Mouse (Mus musculus) myocyte (in vitro differentiated cells): Measurements from ENCODE around the gene Itpr2. TPM values are rescaled to one million over a fixed set of nuclear protein-coding genes. Genes with fewer than 3 reads are reported as not detected.

Source experiments
- H3K27me3 ChIP-seq: one replicate; pipeline ENCODE4 v1.6.1; 2011; ENCODE audit not compliant: control insufficient read depth, insufficient read depth, insufficient read length
- H3K36me3 ChIP-seq: one replicate; pipeline ENCODE4 v1.6.1; 2011; ENCODE audit not compliant: control insufficient read depth, insufficient read depth
- H3K4me2 ChIP-seq: one replicate; pipeline ENCODE4 v1.6.1; 2011; ENCODE audit warnings: low read depth, control low read depth
- H3K4me3 ChIP-seq: one replicate; pipeline ENCODE4 v1.5.1; 2011; ENCODE audit warnings: mild to moderate bottlenecking, control low read depth, moderate library complexity
- H3K79me2 ChIP-seq: one replicate; pipeline ENCODE4 v1.6.1; 2011; ENCODE audit not compliant: control insufficient read depth, insufficient read depth
- H3ac ChIP-seq: one replicate; pipeline ENCODE4 v1.6.1; 2011; ENCODE audit not compliant: control insufficient read depth, insufficient read length
- CEBPB ChIP-seq: IDR thresholded peaks from 2 replicates; pipeline ENCODE4 v1.6.1; 2011; ENCODE audit warnings: mild to moderate bottlenecking, moderate library complexity; ENCODE audit not compliant: poor library complexity, insufficient read depth, severe bottlenecking
- E2F4 ChIP-seq: IDR thresholded peaks from one replicate; pipeline ENCODE4 v1.6.1; 2011; ENCODE audit warnings: mild to moderate bottlenecking, control low read depth, moderate library complexity; ENCODE audit not compliant: insufficient read depth
- MAX ChIP-seq: IDR thresholded peaks from one replicate; pipeline ENCODE4 v1.6.1; 2011; ENCODE audit warnings: low read depth, mild to moderate bottlenecking, control low read depth
- MYOD1 ChIP-seq, 3 experiments: IDR thresholded peaks; one replicate each; pipeline ENCODE4 v1.6.1; 2011; ENCODE audit warnings: control low read depth in 2 of 3, low read depth in 2 of 3, mild to moderate bottlenecking in 2 of 3, moderate library complexity in 1 of 3; ENCODE audit not compliant: insufficient read length in 2 of 3, control insufficient read depth in 1 of 3
- MYOG ChIP-seq, 3 experiments: IDR thresholded peaks; one replicate each; pipeline ENCODE4 v1.6.1; 2011; ENCODE audit warnings: control low read depth in 2 of 3, low read depth in 2 of 3, mild to moderate bottlenecking in 2 of 3; ENCODE audit not compliant: insufficient read length in 2 of 3, control insufficient read depth in 1 of 3, insufficient read depth in 1 of 3
- POLR2A ChIP-seq: IDR thresholded peaks from one replicate; pipeline ENCODE4 v1.6.1; 2011; ENCODE audit warnings: low read depth, mild to moderate bottlenecking, control low read depth, moderate library complexity; ENCODE audit not compliant: insufficient read length
- POLR2AphosphoS2 ChIP-seq: IDR thresholded peaks from one replicate; pipeline ENCODE4 v1.6.1; 2011; ENCODE audit warnings: low read depth, control low read depth; ENCODE audit not compliant: insufficient read length
- REST ChIP-seq: IDR thresholded peaks from one replicate; pipeline ENCODE4 v1.6.1; 2011; ENCODE audit warnings: mild to moderate bottlenecking, control low read depth, moderate library complexity; ENCODE audit not compliant: insufficient read depth, insufficient read length
- SRF ChIP-seq: IDR thresholded peaks from one replicate; pipeline ENCODE4 v1.6.1; 2011; ENCODE audit warnings: low read depth; ENCODE audit not compliant: control insufficient read depth, insufficient read length
- TCF12 ChIP-seq: IDR thresholded peaks from one replicate; pipeline ENCODE4 v1.6.1; 2011; ENCODE audit warnings: mild to moderate bottlenecking, control low read depth; ENCODE audit not compliant: poor library complexity, insufficient read depth, severe bottlenecking
- TCF3 ChIP-seq: IDR thresholded peaks from one replicate; pipeline ENCODE4 v1.6.1; 2011; ENCODE audit warnings: low read depth, control low read depth; ENCODE audit not compliant: insufficient read length
- USF1 ChIP-seq: IDR thresholded peaks from one replicate; pipeline ENCODE4 v1.6.1; 2011; ENCODE audit warnings: low read depth, mild to moderate bottlenecking, control low read depth, moderate library complexity
- polyA plus RNA-seq: library from polyadenylated mRNA; unstranded; fragments of >200 nt; fragmentation: generic; extraction: Trizol; gene quantifications from one replicate; pipeline ENCODE4 v1.2.1, GENCODE M21; 2012; ENCODE audit warnings: missing spikeins

Gene Itpr2
- polyA plus RNA-seq, 1 experiment = 4.7 TPM

- no peak overlapping the region for H3ac ChIP-seq
- TF ChIP-seq MYOD1 (IDR thresholded peaks at IDR 0.05; ENCODE audit: control insufficient read depth in 1 of 3, insufficient read length in 2 of 3, low read depth in 2 of 3) (no peak), POLR2AphosphoS2 (no peak), USF1 (no peak), E2F4 (no peak), TCF12 (no peak)
- H3K79me2 ChIP-seq = no peaks in the 10 kb centered on the region
- no peaks in the 10 kb centered on the region for H3K36me3 ChIP-seq
- no peak overlapping the region for H3K4me2 ChIP-seq
- no peak overlapping the region for H3K4me3 ChIP-seq
- no peaks in the 10 kb centered on the region for H3K27me3 ChIP-seq
Observed at GRCm38 (mm10) chr6:146159641-146160040, 342.4 kb downstream of the Itpr2 start.

DNA sequence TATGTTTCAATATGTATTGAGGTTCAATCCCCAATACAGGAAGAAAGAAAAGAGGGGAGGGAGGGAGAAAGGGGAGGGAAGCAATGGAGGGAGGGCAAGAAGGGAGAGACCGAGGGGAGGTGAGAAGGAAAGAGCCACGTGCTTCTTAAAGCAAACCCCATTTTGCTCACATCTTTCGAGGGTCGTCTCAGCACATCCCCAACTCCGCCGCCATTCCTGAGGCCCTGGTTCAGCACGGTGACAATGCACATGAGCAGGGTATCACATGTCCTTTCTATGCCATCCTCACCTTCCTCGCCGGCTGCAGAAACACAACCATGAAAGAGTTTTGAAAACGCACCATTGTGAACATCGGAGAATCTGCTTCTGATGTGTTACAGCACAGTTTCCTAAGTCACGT is 343.3 kb downstream of the Itpr2 start:
- H3K27me3 ChIP-seq = no peaks in the 10 kb centered on the region
- no peak overlapping the region for H3K4me2 ChIP-seq
- no peak overlapping the region for H3K4me3 ChIP-seq
- TF ChIP-seq POLR2AphosphoS2 = no peak
- no peak overlapping the region for H3ac ChIP-seq
- H3K36me3 ChIP-seq = no peaks in the 10 kb centered on the region
- H3K79me2 ChIP-seq = no peaks in the 10 kb centered on the region

DNA sequence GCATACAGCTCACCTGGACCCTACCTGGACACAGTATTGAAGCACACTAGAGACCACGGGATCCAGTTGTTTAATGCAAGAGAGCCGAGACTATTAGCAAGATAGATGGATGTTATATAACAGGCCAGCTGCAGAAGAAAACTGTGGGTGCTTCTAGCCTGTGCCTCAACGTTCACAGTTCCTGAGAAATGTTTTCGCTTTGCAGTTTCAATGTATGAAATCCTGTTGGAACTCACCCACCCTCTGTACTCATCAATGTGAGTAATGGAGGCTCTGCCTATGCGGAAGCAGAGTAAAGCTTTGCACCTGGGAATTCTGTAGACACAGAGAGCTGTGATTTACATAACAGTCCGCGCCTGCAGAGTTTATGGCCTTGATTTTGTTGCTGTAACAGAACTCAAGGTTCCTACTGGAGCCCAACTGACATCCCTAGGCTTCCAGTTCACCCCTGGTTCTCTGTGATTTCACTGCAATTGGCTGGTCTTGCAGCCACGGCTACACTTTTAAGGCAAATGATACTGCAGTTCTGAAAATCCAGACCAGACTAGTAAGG is 344.0 kb downstream of the Itpr2 start:
- no peaks in the 10 kb centered on the region for H3K27me3 ChIP-seq
- H3K4me3 ChIP-seq = no peak overlapping the region
- H3K4me2 ChIP-seq = no peak overlapping the region
- no peak overlapping the region for H3ac ChIP-seq
- H3K36me3 ChIP-seq = no peaks in the 10 kb centered on the region
- no peak for TF ChIP-seq MAX
- no peak for TF ChIP-seq POLR2A
- TF ChIP-seq MYOG (IDR thresholded peaks at IDR 0.05; ENCODE audit: control insufficient read depth in 1 of 3, insufficient read depth in 1 of 3, insufficient read length in 2 of 3, low read depth in 2 of 3) = no peak
- no peak for TF ChIP-seq TCF12
- TF ChIP-seq USF1 = no peak
- no peak for TF ChIP-seq POLR2AphosphoS2
- TF ChIP-seq REST = no peak
- no peak for TF ChIP-seq MYOD1 (IDR thresholded peaks at IDR 0.05; ENCODE audit: control insufficient read depth in 1 of 3, insufficient read length in 2 of 3, low read depth in 2 of 3)
- no peak for TF ChIP-seq E2F4
- TF ChIP-seq CEBPB = no peak
- TF ChIP-seq SRF = no peak
- no peaks in the 10 kb centered on the region for H3K79me2 ChIP-seq

GRCm38 (mm10) chr6:146157099-146157498 is 344.9 kb downstream of the Itpr2 start:
- no peak overlapping the region for H3K4me2 ChIP-seq
- no peak overlapping the region for H3ac ChIP-seq
- no peaks in the 10 kb centered on the region for H3K36me3 ChIP-seq
- H3K27me3 ChIP-seq = no peaks in the 10 kb centered on the region
- no peak overlapping the region for H3K4me3 ChIP-seq
- TF ChIP-seq TCF12 (no peak), MYOD1 (IDR thresholded peaks at IDR 0.05; ENCODE audit: control insufficient read depth in 1 of 3, insufficient read length in 2 of 3, low read depth in 2 of 3) (no peak), MYOG (IDR thresholded peaks at IDR 0.05; ENCODE audit: control insufficient read depth in 1 of 3, insufficient read depth in 1 of 3, insufficient read length in 2 of 3, low read depth in 2 of 3) (no peak), REST (no peak), E2F4 (no peak), POLR2AphosphoS2 (no peak), CEBPB (no peak), USF1 (no peak), SRF (no peak)
- H3K79me2 ChIP-seq = no peaks in the 10 kb centered on the region

- Histone ChIP-seq H3K36me3 (peaks cover 4% of the 10 kb centered on the region), H3ac (no peak overlapping the region), H3K27me3 (no peaks in the 10 kb centered on the region), H3K4me2 (no peak overlapping the region), H3K79me2 (no peaks in the 10 kb centered on the region), H3K4me3 (no peak overlapping the region)
- TF ChIP-seq TCF3 (no peak), POLR2A (no peak), MAX (no peak), USF1 (no peak), MYOG (IDR thresholded peaks at IDR 0.05; ENCODE audit: control insufficient read depth in 1 of 3, insufficient read depth in 1 of 3, insufficient read length in 2 of 3, low read depth in 2 of 3) (no peak), MYOD1 (IDR thresholded peaks at IDR 0.05; ENCODE audit: control insufficient read depth in 1 of 3, insufficient read length in 2 of 3, low read depth in 2 of 3) (no peak), TCF12 (no peak), POLR2AphosphoS2 (no peak), E2F4 (no peak), REST (no peak), SRF (no peak), CEBPB (no peak)
Observed at GRCm38 (mm10) chr6:146156536-146156935, 345.5 kb downstream of the Itpr2 start.
